Mouse (Mus musculus) liver, embryonic 15.5 days (tissue): Measurements from ENCODE around the gene Hmgcs2. TPM values are rescaled to one million over a fixed set of nuclear protein-coding genes. Genes with fewer than 3 reads are reported as not detected.
A peak's percentile ranks its signal among the peaks of the same experiment; 100 is the strongest.
"Not testable (repeated sequence)": the region's sequence is repeated elsewhere in the genome, so short reads cannot be mapped to it uniquely, and the experiment has no call there.

ENCODE experiments used
- ATAC-seq: fragments of 200-750 bp; cut with Nextera tagmentation; 2 replicates; pipeline ENCODE4 v1.8.0; 2017; ENCODE audit warnings: moderate number of reproducible peaks, mild to moderate bottlenecking, moderate library complexity; ENCODE audit not compliant: insufficient read depth
- H3K27ac ChIP-seq: fragments of 300-500 bp; sonication (generic); replicated peaks from 2 replicates; pipeline ENCODE4 v1.5.1; 2015; ENCODE audit warnings: mild to moderate bottlenecking, inconsistent platforms
- H3K27me3 ChIP-seq: fragments of 300-500 bp; sonication (generic); 2 replicates; pipeline ENCODE4 v1.6.1; 2015; ENCODE audit warnings: mild to moderate bottlenecking, inconsistent platforms
- H3K36me3 ChIP-seq: fragments of 300-500 bp; sonication (generic); replicated peaks from 2 replicates; pipeline ENCODE4 v1.6.1; 2015; ENCODE audit warnings: moderate library complexity, mild to moderate bottlenecking, inconsistent platforms
- H3K4me1 ChIP-seq: fragments of 300-500 bp; sonication (generic); replicated peaks from 2 replicates; pipeline ENCODE4 v1.6.1; 2015; ENCODE audit warnings: inconsistent platforms
- H3K4me2 ChIP-seq: fragments of 300-500 bp; sonication (generic); 2 replicates; pipeline ENCODE4 v1.6.1; 2015; ENCODE audit warnings: moderate library complexity, mild to moderate bottlenecking, inconsistent platforms
- H3K4me3 ChIP-seq: fragments of 300-500 bp; sonication (generic); replicated peaks from 2 replicates; pipeline ENCODE4 v1.5.1; 2015; ENCODE audit warnings: mild to moderate bottlenecking, inconsistent platforms
- H3K9ac ChIP-seq: fragments of 300-500 bp; sonication (generic); 2 replicates; pipeline ENCODE4 v1.6.1; 2015; ENCODE audit warnings: moderate library complexity, mild to moderate bottlenecking, inconsistent platforms
- H3K9me3 ChIP-seq: fragments of 300-500 bp; sonication (generic); replicated peaks from 2 replicates; pipeline ENCODE4 v1.6.1; 2016; ENCODE audit warnings: inconsistent platforms
- WGBS: fragments of 180-500 bp; shearing (Covaris S2); methylation state at CpG from one replicate; pipeline ENCODE4 v1.1.7; 2015; ENCODE audit warnings: mixed read lengths; ENCODE audit not compliant: insufficient replicate concordance; 5-methylcytosine and 5-hydroxymethylcytosine counted together
- polyA plus RNA-seq: library from polyadenylated mRNA; unstranded; fragments of >200 nt; fragmentation: Nextera tagmentation; extraction: Ambion mirVana; gene quantifications from 2 replicates; pipeline ENCODE4 v1.2.1, GENCODE M21; 2015

The Hmgcs2 gene
- polyA plus RNA-seq, 1 experiment from 2014 or later, result 155 TPM

DNA sequence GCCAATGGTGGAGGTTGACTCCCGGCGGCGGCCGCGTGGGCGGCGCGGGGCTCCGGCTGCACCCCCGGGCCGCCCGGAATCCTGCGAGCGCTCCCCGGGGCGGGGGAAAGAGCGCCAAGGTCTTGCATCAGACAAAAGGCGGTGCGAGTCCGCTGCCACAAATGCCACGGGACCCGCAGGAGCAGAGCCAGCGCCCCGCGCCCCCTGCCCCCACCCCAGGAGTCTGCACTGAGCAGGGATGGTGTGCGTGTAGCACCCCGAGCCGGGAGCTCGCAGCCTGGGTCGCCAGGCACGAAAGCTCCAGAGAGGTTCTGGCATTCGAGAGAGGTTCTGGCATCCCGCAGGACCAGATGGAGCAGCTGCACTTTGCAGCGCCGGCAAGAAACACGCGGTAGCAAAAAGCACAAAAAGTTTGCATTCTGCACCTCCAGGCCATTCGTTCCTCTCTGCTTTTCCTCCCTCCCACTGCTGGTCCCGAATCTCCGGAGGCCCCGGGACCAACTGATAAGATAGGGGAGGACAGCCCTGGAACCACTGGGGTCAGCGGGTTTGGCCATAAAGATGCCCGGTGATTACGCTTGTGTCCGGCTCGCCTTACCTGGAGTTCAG, 59.0 kb downstream of the Hmgcs2 start:
- H3K9me3 ChIP-seq, result no peaks in the 10 kb centered on the region
- peak overlapping the region; percentile 64 for H3K27ac ChIP-seq
- peak overlapping the region; percentile 68 for H3K4me3 ChIP-seq
- H3K4me2 ChIP-seq, result peak overlapping the region; percentile 88
- ATAC-seq, result peak; percentile 45
- no peaks in the 10 kb centered on the region for H3K36me3 ChIP-seq
- H3K4me1 ChIP-seq, result peaks cover 57% of the 10 kb centered on the region
- WGBS, result under 1% methylated on average over 46 of the region's 46 CpGs
- H3K9ac ChIP-seq, result peak overlapping the region; percentile 51
- no peaks in the 10 kb centered on the region for H3K27me3 ChIP-seq

DNA sequence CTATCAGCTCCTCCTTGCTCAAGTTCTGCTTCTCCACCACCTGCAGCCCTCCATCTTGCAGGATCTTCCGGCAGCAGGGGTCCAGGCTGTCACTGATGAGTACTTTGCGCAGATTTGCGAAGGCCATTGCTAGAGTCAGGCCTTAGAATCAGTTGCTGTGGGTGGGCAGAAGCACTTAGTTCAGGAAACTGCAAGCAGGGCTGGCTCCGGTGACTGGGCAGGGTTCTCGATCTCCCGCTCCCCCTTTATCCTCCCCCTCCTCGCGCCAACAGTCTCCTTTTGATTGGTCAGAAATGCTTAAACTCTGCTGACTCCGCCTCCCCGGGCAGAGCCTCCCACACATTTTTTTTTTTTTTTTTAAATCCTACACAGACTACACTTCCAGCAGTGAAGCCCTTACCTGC, 59.5 kb downstream of the Hmgcs2 start, which contains the start of gene Phgdh:
Phgdh (minus strand) TSS at position 285 of the 404 bp plus-strand sequence.
- H3K27me3 ChIP-seq, H3K9me3 ChIP-seq, H3K36me3 ChIP-seq: not testable (repeated sequence)
- Histone ChIP-seq H3K4me2 (peak within 1 kb of the TSS; percentile 88), H3K27ac (peak within 1 kb of the TSS; percentile 64), H3K9ac (peak within 1 kb of the TSS; percentile 51), H3K4me3 (peak within 1 kb of the TSS; percentile 68), H3K4me1 (peaks cover 54% of the 10 kb centered on the region)
- WGBS, result 3% methylated on average over 10 of the region's 10 CpGs
- peak; percentile 49 for ATAC-seq

DNA sequence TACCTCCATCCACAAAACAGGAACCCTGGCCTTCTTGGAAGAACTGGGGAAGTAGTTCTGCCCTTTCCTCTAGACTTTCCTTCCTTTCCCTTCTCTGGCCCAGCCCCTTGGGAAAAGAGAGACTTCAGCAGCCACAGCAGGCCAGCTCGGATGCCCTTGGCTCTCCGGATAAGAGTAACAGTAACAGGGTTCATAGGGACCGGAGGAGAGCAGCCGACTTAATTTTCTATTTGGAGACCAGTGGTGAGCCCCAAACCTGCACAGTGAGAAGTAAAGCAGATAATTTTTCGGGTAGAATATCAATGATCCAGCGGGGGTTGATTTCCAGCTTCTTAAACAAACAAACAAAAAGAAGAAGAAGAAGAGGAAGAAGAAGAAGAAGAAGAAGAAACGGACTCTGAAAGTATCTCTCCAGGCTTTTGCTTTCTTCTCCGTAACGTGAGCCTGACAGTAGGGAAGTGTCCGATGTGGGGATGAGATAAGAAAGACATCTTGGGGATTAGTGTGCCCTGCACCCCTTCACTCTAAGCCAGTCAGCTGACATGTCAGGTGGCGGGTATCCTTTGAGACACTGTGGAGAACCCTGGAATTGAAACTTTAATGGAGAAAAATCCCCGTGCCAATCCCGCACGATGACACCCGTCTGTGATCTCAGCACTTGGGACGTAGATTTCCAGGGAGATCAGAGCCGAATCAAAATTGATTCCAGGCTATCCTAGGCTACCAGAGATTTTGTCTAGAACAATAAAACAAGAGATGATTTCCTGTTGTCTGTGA, 60.8 kb downstream of the Hmgcs2 start:
- ATAC-seq, result no peak
- H3K9me3 ChIP-seq, result no peaks in the 10 kb centered on the region
- no peak overlapping the region for H3K4me3 ChIP-seq
- no peaks in the 10 kb centered on the region for H3K36me3 ChIP-seq
- H3K4me1 ChIP-seq, result peaks cover 41% of the 10 kb centered on the region
- no peaks in the 10 kb centered on the region for H3K27me3 ChIP-seq
- H3K27ac ChIP-seq, result no peak overlapping the region
- H3K4me2 ChIP-seq, result no peak overlapping the region
- 64% methylated on average over 17 of the region's 17 CpGs for whole genome bisulfite sequencing
- no peak overlapping the region for H3K9ac ChIP-seq

DNA sequence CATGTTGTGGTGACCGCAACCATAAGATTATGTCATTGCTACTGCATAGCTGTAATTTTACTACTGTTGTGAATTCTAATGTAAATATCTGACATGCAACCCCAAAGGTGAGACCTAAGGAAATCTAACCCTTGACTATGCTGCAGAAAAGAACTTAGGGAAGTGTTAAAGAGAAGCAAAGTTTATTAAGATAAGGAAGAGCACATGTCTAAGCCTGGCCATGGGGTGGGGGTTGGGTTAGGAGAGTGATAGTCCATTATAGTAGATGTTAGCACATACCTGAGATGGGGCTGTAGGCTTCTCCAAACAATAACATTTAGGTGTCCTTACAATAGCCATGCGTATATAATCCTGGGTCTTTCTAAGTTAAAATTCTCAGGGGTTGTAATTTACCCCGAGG, 63.0 kb downstream of the Hmgcs2 start:
- H3K27me3 ChIP-seq, result no peaks in the 10 kb centered on the region
- ATAC-seq, result no peak
- no peaks in the 10 kb centered on the region for H3K36me3 ChIP-seq
- no peaks in the 10 kb centered on the region for H3K9me3 ChIP-seq
- no peak overlapping the region for H3K4me2 ChIP-seq
- H3K4me3 ChIP-seq, result no peak overlapping the region
- no peak overlapping the region for H3K27ac ChIP-seq
- WGBS, result 73% methylated on average over 3 of the region's 3 CpGs
- H3K4me1 ChIP-seq, result peaks cover 19% of the 10 kb centered on the region
- no peak overlapping the region for H3K9ac ChIP-seq

DNA sequence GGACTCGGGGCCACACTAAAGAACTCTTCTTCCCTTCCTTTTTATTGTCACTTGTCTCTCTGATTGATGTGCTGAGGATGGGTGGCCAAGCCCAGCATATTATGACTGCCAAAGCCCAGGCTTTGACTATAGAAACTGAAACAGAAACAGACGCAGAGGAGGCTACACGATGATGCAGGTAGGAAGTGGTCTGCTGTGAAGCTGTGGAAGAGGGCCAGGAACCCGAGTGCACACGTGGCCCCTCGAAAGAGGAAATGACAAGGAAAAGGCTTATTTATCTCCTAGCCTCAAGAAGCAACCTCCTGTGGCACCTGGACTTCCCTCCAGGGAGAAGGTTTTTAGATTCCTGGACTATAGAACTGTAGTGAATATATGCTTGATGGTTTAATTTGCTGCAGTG, 67.9 kb downstream of the Hmgcs2 start:
- H3K4me2 ChIP-seq, result peak overlapping the region; percentile 15
- no peak overlapping the region for H3K9ac ChIP-seq
- no peaks in the 10 kb centered on the region for H3K36me3 ChIP-seq
- H3K27me3 ChIP-seq, result no peaks in the 10 kb centered on the region
- no peak overlapping the region for H3K27ac ChIP-seq
- no peaks in the 10 kb centered on the region for H3K9me3 ChIP-seq
- ATAC-seq, result no peak
- peaks cover 7% of the 10 kb centered on the region for H3K4me1 ChIP-seq
- H3K4me3 ChIP-seq, result no peak overlapping the region
- 21% methylated on average over 6 of the region's 6 CpGs for WGBS

DNA sequence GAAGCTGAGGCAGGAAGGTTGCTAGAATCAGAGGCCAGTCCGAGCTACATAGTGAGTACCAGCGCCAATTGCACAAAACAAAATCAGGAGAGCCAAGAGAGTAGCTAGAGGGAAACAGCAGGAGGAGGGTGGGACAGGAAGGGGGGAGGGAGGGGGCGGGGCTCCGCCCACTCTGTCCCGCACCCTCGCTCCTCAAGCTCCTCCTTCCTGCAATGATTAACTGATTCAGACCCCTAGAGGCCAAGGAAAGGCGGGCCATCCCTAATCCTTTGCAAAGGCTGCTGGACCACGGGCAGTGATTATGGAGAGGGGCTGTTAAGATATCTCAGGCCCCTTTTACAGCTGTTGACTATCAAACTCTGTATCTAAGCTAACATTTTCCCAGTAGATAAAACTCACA, 68.5 kb downstream of the Hmgcs2 start:
- Histone ChIP-seq H3K4me1 (peaks cover 7% of the 10 kb centered on the region), H3K4me2 (peak overlapping the region; percentile 15; the same call in 1 of the 2 replicates), H3K4me3 (no peak overlapping the region), H3K9ac (no peak overlapping the region), H3K27me3 (no peaks in the 10 kb centered on the region), H3K27ac (no peak overlapping the region), H3K36me3 (no peaks in the 10 kb centered on the region), H3K9me3 (no peaks in the 10 kb centered on the region)
- peak; percentile 48; the same call in 1 of the 2 replicates for ATAC-seq
- 4% methylated on average over 8 of the region's 8 CpGs for WGBS

DNA sequence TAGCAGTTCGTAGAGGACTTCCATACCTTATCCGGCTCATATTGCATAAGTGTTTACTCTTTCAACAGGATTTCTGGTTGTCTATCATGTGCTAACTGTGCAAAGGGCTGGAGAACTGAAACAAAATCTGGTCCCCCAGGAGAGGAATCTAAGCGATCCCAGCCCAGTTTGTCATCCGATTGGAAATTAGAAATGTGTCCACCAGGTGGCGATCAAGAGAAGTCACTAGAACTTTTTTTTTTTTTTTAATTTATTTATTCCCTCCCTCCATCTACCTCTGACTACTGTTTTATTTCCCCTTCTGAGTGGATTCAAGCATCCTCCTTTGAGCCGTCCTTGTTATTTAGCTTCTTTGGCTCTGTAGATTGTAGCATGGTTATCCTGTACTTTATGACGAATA, 73.7 kb downstream of the Hmgcs2 start:
- Histone ChIP-seq H3K27ac (no peak overlapping the region), H3K36me3 (no peaks in the 10 kb centered on the region), H3K9me3 (no peaks in the 10 kb centered on the region), H3K4me3 (no peak overlapping the region), H3K9ac (no peak overlapping the region), H3K27me3 (no peaks in the 10 kb centered on the region), H3K4me2 (no peak overlapping the region), H3K4me1 (peaks cover under 1% of the 10 kb centered on the region; the same call in 1 of the 2 replicates)
- WGBS, result 22% methylated on average over 7 of the region's 7 CpGs
- no peak for ATAC-seq

DNA sequence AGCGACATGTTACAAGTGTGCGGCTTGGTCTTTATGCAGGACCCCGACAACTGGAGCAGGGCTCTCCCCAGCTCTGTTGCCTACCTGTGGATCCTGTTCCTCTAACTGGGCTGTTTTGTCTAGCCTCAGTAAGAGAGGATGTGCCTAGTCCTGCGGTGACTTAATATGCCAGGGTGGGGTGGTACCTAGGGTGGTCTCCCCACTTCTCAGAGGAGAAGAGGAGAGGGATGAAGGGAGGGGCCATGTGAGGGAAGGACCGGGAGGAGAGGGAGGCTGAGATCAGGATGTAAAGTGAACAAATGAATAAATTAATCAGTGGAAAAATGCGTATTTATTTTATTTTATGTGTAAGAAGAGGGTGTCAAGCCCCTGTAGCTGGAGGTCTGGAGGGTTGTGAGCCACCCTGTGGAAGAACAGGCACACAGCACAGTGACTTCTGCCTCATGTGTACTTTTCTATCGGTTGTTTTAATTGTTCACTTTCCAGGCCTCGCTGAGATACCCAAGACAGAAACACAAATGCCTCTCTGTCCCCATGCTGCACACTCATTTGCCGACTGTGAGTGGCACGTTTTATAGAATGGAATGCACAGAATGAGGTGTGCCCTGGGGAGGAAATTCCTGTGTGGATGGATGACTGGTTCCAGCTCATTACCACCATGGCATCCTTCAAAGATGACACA, 75.2 kb downstream of the Hmgcs2 start:
- WGBS, result 67% methylated on average over 10 of the region's 10 CpGs
- Histone ChIP-seq H3K27ac (no peak overlapping the region), H3K36me3 (no peaks in the 10 kb centered on the region), H3K4me3 (no peak overlapping the region), H3K4me2 (no peak overlapping the region), H3K4me1 (no peaks in the 10 kb centered on the region), H3K27me3 (no peaks in the 10 kb centered on the region), H3K9me3 (no peaks in the 10 kb centered on the region), H3K9ac (no peak overlapping the region)
- ATAC-seq, result no peak

DNA sequence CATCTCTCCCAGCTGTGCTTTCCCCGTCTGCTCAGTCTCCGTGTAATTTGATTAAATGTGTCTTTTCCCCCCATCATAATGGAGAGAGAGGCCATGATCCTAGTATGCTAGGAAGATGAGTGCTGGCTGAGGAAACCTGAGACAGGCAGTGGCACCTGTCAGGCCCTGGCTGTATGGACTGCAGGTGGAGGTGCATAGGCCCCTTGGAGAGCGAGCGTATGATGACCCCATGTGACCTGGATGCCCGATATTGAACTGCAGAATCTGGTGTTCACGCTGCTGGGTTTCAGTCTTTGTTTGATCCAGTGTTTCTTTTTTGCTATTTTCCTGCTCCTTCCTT, 75.8 kb downstream of the Hmgcs2 start:
- H3K4me1 ChIP-seq, result no peaks in the 10 kb centered on the region
- no peaks in the 10 kb centered on the region for H3K27me3 ChIP-seq
- WGBS, result 69% methylated on average over 6 of the region's 6 CpGs
- no peaks in the 10 kb centered on the region for H3K9me3 ChIP-seq
- H3K36me3 ChIP-seq, result no peaks in the 10 kb centered on the region
- H3K4me2 ChIP-seq, result no peak overlapping the region
- ATAC-seq, result no peak
- no peak overlapping the region for H3K4me3 ChIP-seq
- no peak overlapping the region for H3K9ac ChIP-seq
- no peak overlapping the region for H3K27ac ChIP-seq

DNA sequence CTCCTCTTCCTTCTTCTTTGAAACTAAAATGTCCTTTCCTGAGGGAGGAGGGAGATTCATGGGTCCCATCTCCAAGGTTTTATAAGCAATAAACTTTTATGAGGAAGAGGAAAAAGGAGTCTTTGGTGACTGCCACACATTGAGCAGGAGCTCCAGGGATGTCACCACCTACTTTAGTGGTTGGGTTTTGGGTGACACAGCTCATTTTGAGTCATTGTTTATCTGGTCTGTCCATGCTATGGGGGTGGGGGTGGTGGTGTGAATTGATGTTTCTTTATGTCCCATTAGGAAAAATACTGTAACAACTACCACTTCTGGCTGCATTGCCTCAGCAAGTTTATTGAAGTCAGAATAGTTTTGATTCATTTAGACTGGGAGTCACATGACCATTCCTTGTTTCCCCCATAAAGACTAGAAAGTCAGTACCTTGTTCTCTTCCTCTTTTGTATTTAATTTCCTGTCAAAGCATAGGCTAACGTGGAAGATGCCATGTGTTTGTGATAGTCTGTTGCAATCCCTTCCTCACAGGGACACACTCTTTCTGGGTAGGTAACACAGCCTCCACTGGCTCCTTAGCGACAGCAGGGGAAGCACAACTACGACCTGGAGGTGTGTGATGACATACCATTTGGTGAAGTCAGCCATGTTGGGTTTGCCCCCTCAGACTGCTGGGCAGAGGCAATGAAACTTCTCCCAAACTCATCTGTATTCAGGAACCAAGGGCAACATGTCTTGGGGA, 76.6 kb downstream of the Hmgcs2 start:
- Histone ChIP-seq H3K27me3 (no peaks in the 10 kb centered on the region), H3K9me3 (no peaks in the 10 kb centered on the region), H3K36me3 (no peaks in the 10 kb centered on the region), H3K4me2 (no peak overlapping the region), H3K4me3 (no peak overlapping the region), H3K27ac (no peak overlapping the region), H3K9ac (no peak overlapping the region), H3K4me1 (no peaks in the 10 kb centered on the region)
- ATAC-seq, result no peak
- WGBS, result 36% methylated on average over 3 of the region's 3 CpGs
